Mouse (Mus musculus) erythroblast, adult 5-6 weeks (primary cell): ENCODE measurements around the gene Hesx1. TPM values are rescaled to one million over a fixed set of nuclear protein-coding genes. Genes with fewer than 3 reads are reported as not detected.

Experiments
- ATAC-seq: replicated peaks from 2 replicates; pipeline ENCODE4 v1.8.0; 2016; ENCODE audit warnings: moderate number of reproducible peaks, mild to moderate bottlenecking, moderate TSS enrichment, inconsistent platforms; ENCODE audit not compliant: poor library complexity, low FRiP score, severe bottlenecking
- total RNA-seq, 2 experiments: library from RNA; stranded (forward) in 1 of 2; stranded (reverse) in 1 of 2; fragments of 150-400 nt in 1 of 2; fragments of 200-764, 138-1000 nt in 1 of 2; gene quantifications; 2 replicates each; pipeline versions ENCODE4 v1.2.3 to v1.2.4; 2015 to 2017; ENCODE audit warnings: low replicate concordance in 2 of 2

Hesx1 gene
- total RNA-seq, 2 experiments from 2014 or later: not detected

GRCm38 (mm10) chr14:27050560-27051510 is 56.6 kb downstream of the Hesx1 start:
- ATAC-seq: no peak

GRCm38 (mm10) chr14:27051511-27051895 is 57.3 kb downstream of the Hesx1 start:
- no peak for ATAC-seq

Other genes with a start within 250 kb of the Hesx1 start
- not detected in 2 replicates for gene Asb14, start 99.9 kb upstream of the Hesx1 start, total RNA-seq (2015; ENCODE audit: low replicate concordance)
- gene Asb14, start 99.9 kb upstream of the Hesx1 start, total RNA-seq (2017; ENCODE audit: low replicate concordance): not detected in 2 replicates
- 4.4 and 6.9 TPM in 2 replicates for gene Appl1, start 23.2 kb upstream of the Hesx1 start, total RNA-seq (2015; ENCODE audit: low replicate concordance)
- gene Appl1, start 23.2 kb upstream of the Hesx1 start, total RNA-seq (2017; ENCODE audit: low replicate concordance): 2.5 and 6.1 TPM in 2 replicates
- gene Il17rd, start 44.5 kb downstream of the Hesx1 start, total RNA-seq (2015; ENCODE audit: low replicate concordance): not detected in 2 replicates
- not detected in 2 replicates for gene Il17rd, start 44.5 kb downstream of the Hesx1 start, total RNA-seq (2017; ENCODE audit: low replicate concordance)
- gene Arhgef3, start 120.5 kb downstream of the Hesx1 start, total RNA-seq (2015; ENCODE audit: low replicate concordance): 4.8 and 7.7 TPM in 2 replicates
- gene Arhgef3, start 120.5 kb downstream of the Hesx1 start, total RNA-seq (2017; ENCODE audit: low replicate concordance): 6.3 and 8.3 TPM in 2 replicates